Mouse (Mus musculus) hematopoietic multipotent progenitor cell, adult 10-12 weeks (in vitro differentiated cells): ENCODE data around the gene Olfr1249. TPM values are rescaled to one million over a fixed set of nuclear protein-coding genes. Genes with fewer than 3 reads are reported as not detected.

ENCODE experiments used
- polyA plus RNA-seq: library from polyadenylated mRNA; stranded (reverse); fragments of >175 nt; gene quantifications from 2 replicates; pipeline ENCODE4 v1.2.3, GENCODE M21; 2012; ENCODE audit warnings: low replicate concordance

The Olfr1249 gene
- polyA plus RNA-seq: 0.05 TPM in 1 of 2 replicates, not detected in the other

GRCm38 (mm10) chr2:89634883-89635282 is at the start of gene Olfr1249:
Olfr1249 (minus strand) TSS chr2:89634983.

GRCm38 (mm10) chr2:89671836-89672235 is 37.1 kb upstream of the Olfr1249 start, which contains the start of gene Olfr1251:
Olfr1251 (minus strand) TSS chr2:89671936.

GRCm38 (mm10) chr2:89661367-89661766 is 26.6 kb upstream of the Olfr1249 start, which contains the start of gene Olfr1250:
Olfr1250 (minus strand) TSS chr2:89661467.

GRCm38 (mm10) chr2:89618145-89618544 is 16.6 kb downstream of the Olfr1249 start, which contains the start of gene Olfr1248:
Olfr1248 (minus strand) TSS chr2:89618245.

GRCm38 (mm10) chr2:89614030-89614429 is 20.8 kb downstream of the Olfr1249 start, which contains the start of gene Olfr1247:
Olfr1247 (minus strand) TSS chr2:89614130.

GRCm38 (mm10) chr2:89593057-89593456 is 41.7 kb downstream of the Olfr1249 start, which contains the start of gene Olfr1246:
Olfr1246 (minus strand) TSS chr2:89593157.

Other genes starting within 250 kb of the Olfr1249 start
- not detected in 2 replicates for gene Olfr1238, start 225.3 kb downstream of the Olfr1249 start, polyA plus RNA-seq
- not detected in 2 replicates for gene Olfr1239, start 214.6 kb downstream of the Olfr1249 start, polyA plus RNA-seq
- not detected in 2 replicates for gene Olfr1240, start 192.0 kb downstream of the Olfr1249 start, polyA plus RNA-seq
- gene Olfr1241, start 147.9 kb downstream of the Olfr1249 start, polyA plus RNA-seq: not detected in 2 replicates
- not detected in 2 replicates for gene Olfr1242, start 136.6 kb downstream of the Olfr1249 start, polyA plus RNA-seq
- gene Olfr1243, start 103.5 kb downstream of the Olfr1249 start, polyA plus RNA-seq: not detected in 2 replicates
- gene Olfr1245, start 56.5 kb downstream of the Olfr1249 start, polyA plus RNA-seq: not detected in 2 replicates
- gene Olfr1246, start 41.8 kb downstream of the Olfr1249 start, polyA plus RNA-seq: not detected in 2 replicates
- gene Olfr1247, start 20.9 kb downstream of the Olfr1249 start, polyA plus RNA-seq: not detected in 2 replicates
- gene Olfr1248, start 16.7 kb downstream of the Olfr1249 start, polyA plus RNA-seq: not detected in 2 replicates
- not detected in 2 replicates for gene Olfr1250, start 26.5 kb upstream of the Olfr1249 start, polyA plus RNA-seq
- not detected in 2 replicates for gene Olfr1251, start 37.0 kb upstream of the Olfr1249 start, polyA plus RNA-seq
- not detected in 2 replicates for gene Olfr1252, start 90.0 kb upstream of the Olfr1249 start, polyA plus RNA-seq
- gene Olfr1253, start 122.1 kb upstream of the Olfr1249 start, polyA plus RNA-seq: not detected in 2 replicates
- gene Olfr1254, start 158.6 kb upstream of the Olfr1249 start, polyA plus RNA-seq: not detected in 2 replicates
- gene Olfr1255, start 177.1 kb upstream of the Olfr1249 start, polyA plus RNA-seq: not detected in 2 replicates
- not detected in 2 replicates for gene Olfr1256, start 206.6 kb upstream of the Olfr1249 start, polyA plus RNA-seq
- gene Olfr48, start 213.2 kb upstream of the Olfr1249 start, polyA plus RNA-seq: 0.05 TPM in 1 of 2 replicates, not detected in the other
- 0.04 TPM in 1 of 2 replicates, not detected in the other for gene Olfr1257, start 243.5 kb upstream of the Olfr1249 start, polyA plus RNA-seq